Mouse (Mus musculus) spleen, adult 2 months (tissue): ENCODE results near the gene Cxxc4.

Experiments used
- CTCF ChIP-seq: fragments of 200-500 bp; IDR thresholded peaks from 2 replicates; pipeline ENCODE4 v1.5.1; 2011; ENCODE audit warnings: mild to moderate bottlenecking, inconsistent platforms; ENCODE audit not compliant: insufficient read depth, insufficient read length, insufficient replicate concordance; ENCODE audit errors: extremely low read depth
- POLR2A ChIP-seq: fragments of 200-500 bp; IDR thresholded peaks from 2 replicates; pipeline ENCODE4 v1.6.1; 2011; ENCODE audit warnings: low read depth, low read length, inconsistent platforms

GRCm38 (mm10) chr3:134281527-134282370 is 45.5 kb downstream of the Cxxc4 start:
- TF ChIP-seq CTCF (no peak), POLR2A (no peak)
